Mouse (Mus musculus) embryonic facial prominence, embryonic 10.5 days (tissue): Measurements from ENCODE around the gene Dgkg. TPM values are rescaled to one million over a fixed set of nuclear protein-coding genes. Genes with fewer than 3 reads are reported as not detected.

Source experiments
- DNase-seq: peaks from one replicate; pipeline ENCODE4 v3.0.0-alpha.2; 2017; ENCODE audit warnings: low spot score
- H3K27ac ChIP-seq: fragments of 300-500 bp; sonication (generic); replicated peaks from 2 replicates; pipeline ENCODE4 v1.5.1; 2016; ENCODE audit warnings: mild to moderate bottlenecking
- H3K27me3 ChIP-seq: fragments of 300-500 bp; sonication (generic); replicated peaks from 2 replicates; pipeline ENCODE4 v1.6.1; 2016; ENCODE audit warnings: low read depth, mild to moderate bottlenecking; ENCODE audit not compliant: poor library complexity, severe bottlenecking
- H3K36me3 ChIP-seq: fragments of 300-500 bp; sonication (generic); replicated peaks from 2 replicates; pipeline ENCODE4 v1.6.1; 2016; ENCODE audit warnings: mild to moderate bottlenecking, moderate library complexity
- H3K4me1 ChIP-seq: fragments of 300-500 bp; sonication (generic); 2 replicates; pipeline ENCODE4 v1.6.1; 2016
- H3K4me3 ChIP-seq: fragments of 300-500 bp; sonication (generic); 2 replicates; pipeline ENCODE4 v1.5.1; 2016; ENCODE audit warnings: mild to moderate bottlenecking, moderate library complexity
- H3K9me3 ChIP-seq: fragments of 300-500 bp; sonication (generic); 2 replicates; pipeline ENCODE4 v1.6.1; 2016; ENCODE audit warnings: mild to moderate bottlenecking
- WGBS: fragments of 180-500 bp; shearing (Covaris S2); methylation state at CpG from one replicate; pipeline ENCODE4 v1.1.7; 2016; 5-methylcytosine and 5-hydroxymethylcytosine counted together
- polyA plus RNA-seq: library from polyadenylated mRNA; unstranded; fragments of >200 nt; fragmentation: Nextera tagmentation; extraction: Ambion mirVana; gene quantifications from 2 replicates; pipeline ENCODE4 v1.2.1, GENCODE M21; 2016

Dgkg gene
- polyA plus RNA-seq, 1 experiment from 2014 or later = 0.22 TPM

GRCm38 (mm10) chr16:22613186-22614073, 43.6 kb downstream of the Dgkg start:
- peak; percentile 15 for DNase-seq
- 61% methylated on average over 9 of the region's 9 CpGs for WGBS
- Histone ChIP-seq H3K36me3 (no peaks in the 10 kb centered on the region), H3K4me3 (no peak overlapping the region), H3K27ac (no peak overlapping the region), H3K27me3 (no peaks in the 10 kb centered on the region), H3K9me3 (no peaks in the 10 kb centered on the region), H3K4me1 (peaks cover 13% of the 10 kb centered on the region)

GRCm38 (mm10) chr16:22608046-22608445, 49.0 kb downstream of the Dgkg start:
- Histone ChIP-seq H3K27ac (no peak overlapping the region), H3K9me3 (no peaks in the 10 kb centered on the region), H3K36me3 (no peaks in the 10 kb centered on the region), H3K4me3 (no peak overlapping the region), H3K27me3 (no peaks in the 10 kb centered on the region), H3K4me1 (peaks cover 11% of the 10 kb centered on the region)
- no peak for DNase-seq
- WGBS = 51% methylated on average over 6 of the region's 6 CpGs

- no peaks in the 10 kb centered on the region for H3K9me3 ChIP-seq
- peaks cover 7% of the 10 kb centered on the region for H3K4me1 ChIP-seq
- H3K27ac ChIP-seq = no peak overlapping the region
- no peaks in the 10 kb centered on the region for H3K36me3 ChIP-seq
- 89% methylated on average over 4 of the region's 4 CpGs for WGBS
- DNase-seq = no peak
- H3K27me3 ChIP-seq = no peaks in the 10 kb centered on the region
- H3K4me3 ChIP-seq = no peak overlapping the region
Observed at GRCm38 (mm10) chr16:22606989-22607388, 50.0 kb downstream of the Dgkg start.

GRCm38 (mm10) chr16:22602399-22602798, 54.6 kb downstream of the Dgkg start:
- Histone ChIP-seq H3K27me3 (no peaks in the 10 kb centered on the region), H3K9me3 (no peaks in the 10 kb centered on the region), H3K36me3 (no peaks in the 10 kb centered on the region), H3K27ac (no peak overlapping the region), H3K4me3 (no peak overlapping the region), H3K4me1 (no peaks in the 10 kb centered on the region)
- WGBS = 88% methylated on average over 9 of the region's 9 CpGs
- DNase-seq = no peak

GRCm38 (mm10) chr16:22601756-22602155, 55.3 kb downstream of the Dgkg start:
- Histone ChIP-seq H3K4me3 (no peak overlapping the region), H3K27ac (no peak overlapping the region), H3K4me1 (no peaks in the 10 kb centered on the region), H3K27me3 (no peaks in the 10 kb centered on the region), H3K9me3 (no peaks in the 10 kb centered on the region), H3K36me3 (no peaks in the 10 kb centered on the region)
- DNase-seq = no peak
- 83% methylated on average over 3 of the region's 3 CpGs for WGBS

GRCm38 (mm10) chr16:22600108-22600699, 56.8 kb downstream of the Dgkg start:
- H3K4me3 ChIP-seq = no peak overlapping the region
- no peak overlapping the region for H3K27ac ChIP-seq
- H3K9me3 ChIP-seq = no peaks in the 10 kb centered on the region
- H3K36me3 ChIP-seq = no peaks in the 10 kb centered on the region
- no peaks in the 10 kb centered on the region for H3K4me1 ChIP-seq
- 91% methylated on average over 4 of the region's 4 CpGs for WGBS
- H3K27me3 ChIP-seq = no peaks in the 10 kb centered on the region
- no peak for DNase-seq

GRCm38 (mm10) chr16:22598741-22599140, 58.3 kb downstream of the Dgkg start:
- H3K4me3 ChIP-seq = no peak overlapping the region
- no peaks in the 10 kb centered on the region for H3K9me3 ChIP-seq
- no peaks in the 10 kb centered on the region for H3K36me3 ChIP-seq
- DNase-seq = no peak
- H3K4me1 ChIP-seq = no peaks in the 10 kb centered on the region
- WGBS = 82% methylated on average over 6 of the region's 6 CpGs
- H3K27me3 ChIP-seq = no peaks in the 10 kb centered on the region
- H3K27ac ChIP-seq = no peak overlapping the region

GRCm38 (mm10) chr16:22596394-22596793, 60.6 kb downstream of the Dgkg start:
- Histone ChIP-seq H3K4me1 (no peaks in the 10 kb centered on the region), H3K27ac (no peak overlapping the region), H3K4me3 (no peak overlapping the region), H3K27me3 (no peaks in the 10 kb centered on the region), H3K9me3 (no peaks in the 10 kb centered on the region), H3K36me3 (no peaks in the 10 kb centered on the region)
- no peak for DNase-seq
- 82% methylated on average over 1 of the region's 1 CpGs for WGBS

- no peak for DNase-seq
- H3K4me3 ChIP-seq = no peak overlapping the region
- H3K36me3 ChIP-seq = no peaks in the 10 kb centered on the region
- H3K27me3 ChIP-seq = no peaks in the 10 kb centered on the region
- no peaks in the 10 kb centered on the region for H3K4me1 ChIP-seq
- WGBS = 95% methylated on average over 2 of the region's 2 CpGs
- H3K9me3 ChIP-seq = no peaks in the 10 kb centered on the region
- no peak overlapping the region for H3K27ac ChIP-seq
Observed at GRCm38 (mm10) chr16:22593907-22594306, 63.1 kb downstream of the Dgkg start.

- Histone ChIP-seq H3K27me3 (no peaks in the 10 kb centered on the region), H3K4me3 (no peak overlapping the region), H3K9me3 (no peaks in the 10 kb centered on the region), H3K27ac (no peak overlapping the region), H3K4me1 (no peaks in the 10 kb centered on the region), H3K36me3 (no peaks in the 10 kb centered on the region)
- DNase-seq = no peak
- 78% methylated on average over 5 of the region's 5 CpGs for WGBS
Observed at GRCm38 (mm10) chr16:22589619-22590018, 67.4 kb downstream of the Dgkg start.

GRCm38 (mm10) chr16:22586151-22586836, 70.7 kb downstream of the Dgkg start:
- no peak for DNase-seq
- 84% methylated on average over 11 of the region's 11 CpGs for whole genome bisulfite sequencing
- H3K4me3 ChIP-seq = no peak overlapping the region

GRCm38 (mm10) chr16:22585523-22585922, 71.5 kb downstream of the Dgkg start:
- H3K9me3 ChIP-seq = no peaks in the 10 kb centered on the region
- H3K27ac ChIP-seq = no peak overlapping the region
- H3K27me3 ChIP-seq = no peaks in the 10 kb centered on the region
- H3K36me3 ChIP-seq = no peaks in the 10 kb centered on the region
- H3K4me3 ChIP-seq = no peak overlapping the region
- no peak for DNase-seq
- WGBS = 86% methylated on average over 3 of the region's 3 CpGs
- no peaks in the 10 kb centered on the region for H3K4me1 ChIP-seq

More at GRCm38 (mm10) chr16:22586151-22586836, 70.7 kb downstream of the Dgkg start:
- Histone ChIP-seq H3K9me3 (no peaks in the 10 kb centered on the region), H3K27me3 (no peaks in the 10 kb centered on the region), H3K4me1 (no peaks in the 10 kb centered on the region), H3K27ac (no peak overlapping the region), H3K36me3 (no peaks in the 10 kb centered on the region)
